Mouse (Mus musculus): ENCODE results near the gene Tbcb. TPM values are rescaled to one million over a fixed set of nuclear protein-coding genes. Genes with fewer than 3 reads are reported as not detected.
A peak's percentile ranks its signal among the peaks of the same experiment; 100 is the strongest.
"Not testable (repeated sequence)": the region's sequence is repeated elsewhere in the genome, so short reads cannot be mapped to it uniquely, and the experiment has no call there.

The Tbcb gene
- total and polyA plus RNA-seq, 3 experiments: 41.9 to 116 (median 74.9) TPM

DNA sequence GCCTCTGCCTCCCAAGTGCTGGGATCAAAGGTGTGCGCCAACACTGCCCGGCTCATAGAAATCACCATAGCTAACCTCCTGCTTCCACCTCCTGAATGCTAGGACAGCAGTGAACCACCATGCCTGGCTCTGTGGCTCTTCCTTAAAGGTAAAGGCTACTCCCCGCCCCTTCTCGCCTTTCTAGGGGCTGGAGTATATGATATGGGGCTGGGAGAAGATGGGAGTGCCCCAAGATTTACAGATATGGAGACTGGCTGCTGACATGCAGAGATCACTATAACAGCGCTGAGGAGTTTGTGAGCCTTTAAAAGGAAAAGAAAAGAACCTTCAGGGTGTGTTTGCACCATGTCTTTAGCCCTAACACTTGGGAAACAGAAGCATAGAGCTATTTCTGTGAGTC is 9.9 kb downstream of the Tbcb start:
- no peak for DNase-seq

DNA sequence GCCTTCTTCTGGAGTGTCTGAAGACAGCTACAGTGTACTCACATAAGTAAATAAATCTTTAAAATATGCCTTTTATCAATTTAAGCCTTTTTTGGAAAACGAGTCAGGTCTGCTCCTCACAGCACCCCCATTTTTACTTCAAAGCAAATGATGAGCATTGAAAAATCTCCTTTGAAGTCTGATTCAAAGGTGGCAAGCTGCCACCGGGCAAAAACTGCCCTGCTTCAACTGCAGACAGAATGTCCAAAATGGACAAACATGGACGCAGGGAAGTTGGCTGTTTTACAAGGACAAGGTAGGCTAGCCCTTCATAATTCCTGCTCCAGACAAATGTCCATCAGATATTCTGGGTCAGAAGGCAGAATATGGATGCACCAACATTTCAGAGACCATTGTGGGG is 10.6 kb downstream of the Tbcb start:
- DNase-seq: peak; percentile 52

DNA sequence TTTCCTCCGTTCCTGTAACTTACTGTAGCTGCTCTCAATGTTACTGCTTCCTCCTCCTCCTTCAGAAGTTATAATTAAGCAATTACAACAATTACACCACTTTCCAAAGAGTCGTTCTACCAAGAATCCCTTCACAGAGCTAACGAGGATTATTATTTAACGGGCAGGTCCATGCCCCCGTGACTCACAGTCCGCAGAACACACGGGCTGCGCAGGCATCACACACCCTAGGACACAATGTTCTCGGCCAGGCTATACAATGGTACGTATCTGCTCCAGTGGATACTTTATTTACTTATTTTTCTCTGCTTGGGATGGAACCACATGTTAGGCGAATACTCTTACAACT is 12.1 kb downstream of the Tbcb start:
- DNase-seq: no peak

DNA sequence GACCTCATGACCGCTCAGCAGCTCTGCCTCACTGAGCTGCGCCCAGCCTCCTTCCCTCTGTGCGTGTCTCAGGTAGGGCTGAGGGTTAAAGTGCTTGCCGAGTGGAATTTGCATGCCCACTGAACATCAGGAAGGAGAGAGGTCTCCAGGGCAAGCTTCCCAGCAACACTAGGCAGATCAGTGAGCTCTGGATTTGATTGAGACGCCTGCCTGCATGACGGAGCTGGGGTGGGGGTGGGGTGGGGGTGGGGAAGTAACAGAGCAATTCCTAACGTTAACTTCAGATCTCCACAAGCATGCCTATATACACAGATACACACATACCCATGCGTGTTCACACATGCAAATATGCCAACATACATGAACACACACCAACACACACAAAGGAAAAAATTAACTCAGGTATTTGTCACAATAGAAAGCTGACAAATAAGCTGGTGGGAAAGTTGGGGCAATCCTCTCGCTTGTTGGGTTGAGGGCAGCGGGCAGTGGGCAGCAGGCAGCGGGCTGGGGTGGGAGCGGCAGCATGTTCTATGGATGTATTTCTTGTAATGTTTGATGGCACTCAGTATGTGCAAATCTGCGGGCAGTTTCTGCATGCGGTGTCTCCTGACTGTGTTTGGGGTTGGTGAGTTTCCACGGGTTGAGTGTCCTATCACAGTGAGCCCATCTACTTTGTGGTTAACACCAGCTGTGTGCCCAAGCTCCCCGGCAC is 12.6 kb downstream of the Tbcb start:
- peak; percentile 65 for DNase-seq

DNA sequence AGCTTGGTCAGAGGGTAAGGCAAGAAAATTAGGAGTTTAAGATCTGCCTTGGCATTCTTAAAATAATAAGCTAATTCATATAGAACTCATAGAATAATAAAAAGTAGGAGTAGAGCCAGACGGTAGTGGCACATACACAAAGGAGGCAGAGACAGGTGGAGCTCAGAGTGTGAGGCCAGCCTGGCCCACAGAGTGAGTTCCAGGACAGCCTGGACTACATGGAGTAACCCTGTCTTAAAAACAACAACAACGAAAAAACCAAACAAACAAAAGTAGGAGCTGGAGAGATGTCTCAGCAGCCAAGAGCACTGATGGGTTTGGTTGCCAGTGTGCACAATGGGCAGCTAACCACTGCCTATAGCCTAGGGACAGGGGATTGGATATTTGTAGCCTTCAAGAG is 14.8 kb downstream of the Tbcb start:
- no peak for DNase-seq

DNA sequence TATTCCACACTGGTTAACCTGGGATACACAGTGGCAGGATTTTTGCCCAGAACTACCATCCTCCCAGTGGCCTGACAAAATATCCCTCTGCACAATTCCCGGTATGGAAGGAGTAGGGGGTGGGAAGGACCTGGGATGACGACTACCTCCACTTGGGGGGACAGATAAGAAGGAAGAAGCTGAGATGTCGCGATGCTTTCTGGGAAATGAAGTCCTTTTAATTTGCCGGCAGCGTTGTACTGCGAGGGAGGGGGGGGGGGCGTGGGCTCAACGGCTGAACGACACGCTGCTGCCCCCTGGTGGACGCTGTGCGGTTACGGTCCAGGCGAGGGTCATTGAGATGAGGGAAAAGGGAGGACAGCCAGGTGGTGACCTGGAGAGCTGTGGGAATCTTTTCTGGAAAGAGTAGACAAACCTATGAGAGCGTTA is 15.3 kb downstream of the Tbcb start:
- DNase-seq: peak; percentile 71

DNA sequence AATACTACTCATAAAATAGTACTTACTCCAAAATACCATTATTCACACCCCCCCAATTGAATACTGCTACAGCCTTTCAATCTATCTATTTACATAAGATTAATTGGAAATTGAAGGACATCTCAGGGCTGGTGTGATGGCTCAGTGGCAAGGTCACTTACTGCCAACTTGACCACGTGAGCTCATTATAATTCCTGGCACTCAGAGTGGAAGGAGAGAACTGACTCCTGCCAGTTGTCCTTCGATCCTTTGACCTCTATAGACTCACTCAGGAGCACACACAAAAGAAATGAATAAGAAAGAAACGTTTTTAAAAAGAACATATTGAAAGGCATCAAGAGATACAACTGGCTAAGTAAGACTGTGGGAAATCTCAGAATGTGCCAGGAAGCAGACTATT is 16.2 kb downstream of the Tbcb start:
- no peak for DNase-seq

DNA sequence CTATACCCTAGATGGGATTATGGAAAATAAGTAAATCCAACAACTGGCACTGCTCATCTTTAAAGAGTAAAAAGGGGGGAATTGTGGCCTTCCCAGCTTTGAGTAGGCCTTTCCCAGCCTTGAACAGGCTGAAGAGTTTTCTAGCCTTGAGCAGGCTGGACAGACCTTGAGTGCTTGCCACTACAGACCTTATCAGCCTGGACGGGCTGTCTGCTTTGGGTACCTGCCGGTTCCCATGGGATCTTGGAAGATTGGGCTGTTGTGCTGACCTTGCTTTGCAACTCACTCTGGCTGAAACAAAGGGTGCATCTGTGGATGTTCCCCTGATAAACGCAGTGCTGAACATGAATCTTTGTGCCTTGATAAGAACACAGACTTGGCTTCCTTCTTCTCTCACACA is 18.2 kb downstream of the Tbcb start:
- peak; percentile 69 for DNase-seq

DNA sequence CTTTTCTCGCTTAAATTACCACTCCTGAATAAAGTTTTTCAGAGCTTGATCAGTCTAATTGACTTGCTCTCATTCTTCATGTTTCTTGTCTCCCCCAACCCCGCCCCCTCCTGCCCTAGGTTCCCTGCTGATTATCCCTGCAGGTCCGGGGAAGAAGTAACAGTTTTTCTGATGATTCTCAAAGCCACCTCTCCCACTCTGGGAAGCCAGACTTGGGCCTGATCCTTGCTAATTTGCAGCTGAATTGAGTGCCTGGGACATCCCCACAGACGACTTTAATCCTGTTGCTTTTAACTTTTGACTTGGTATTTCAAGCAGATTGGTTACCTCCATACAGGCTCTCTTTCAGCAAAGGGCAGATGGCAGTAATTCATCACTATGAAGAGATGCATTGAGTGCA is 21.0 kb downstream of the Tbcb start:
- no peak for DNase-seq

DNA sequence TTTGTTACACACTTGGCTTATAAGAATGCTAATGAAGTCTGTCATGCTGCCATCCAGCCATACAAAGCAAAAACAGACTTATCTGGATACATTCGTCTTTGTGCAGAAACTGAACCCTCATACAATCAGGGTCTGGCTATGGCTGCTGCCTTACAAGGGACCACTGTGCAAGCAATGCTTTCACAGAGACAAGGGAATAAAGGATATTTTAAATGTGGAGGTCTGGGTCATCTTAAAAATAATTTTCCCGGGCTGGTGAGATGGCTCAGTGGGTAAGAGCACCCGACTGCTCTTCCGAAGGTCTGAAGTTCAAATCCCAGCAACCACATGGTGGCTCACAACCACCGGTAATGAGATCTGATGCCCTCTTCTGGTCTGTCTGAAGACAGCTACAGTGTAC is 25.7 kb downstream of the Tbcb start:
- not testable (repeated sequence) for DNase-seq

DNA sequence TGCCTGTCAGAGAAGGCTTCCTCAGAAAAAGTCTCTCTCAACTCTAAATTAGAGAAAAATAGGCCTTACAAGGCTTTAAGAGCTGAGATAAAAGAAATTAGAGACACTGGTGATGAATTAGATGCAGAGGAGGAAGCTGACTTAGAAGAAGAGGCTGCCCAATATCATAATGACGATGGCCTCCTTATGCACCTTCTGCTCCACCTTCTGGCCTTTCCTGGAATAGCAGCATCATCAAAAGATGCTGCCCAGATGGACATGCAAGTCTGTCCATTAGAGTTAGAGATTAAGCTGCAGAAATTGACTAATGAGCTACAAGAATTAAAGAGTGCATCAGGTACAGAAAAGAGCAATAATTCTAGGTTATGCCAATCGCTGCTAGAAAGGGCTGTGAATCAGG is 26.7 kb downstream of the Tbcb start:
- DNase-seq: peak; percentile 70

DNA sequence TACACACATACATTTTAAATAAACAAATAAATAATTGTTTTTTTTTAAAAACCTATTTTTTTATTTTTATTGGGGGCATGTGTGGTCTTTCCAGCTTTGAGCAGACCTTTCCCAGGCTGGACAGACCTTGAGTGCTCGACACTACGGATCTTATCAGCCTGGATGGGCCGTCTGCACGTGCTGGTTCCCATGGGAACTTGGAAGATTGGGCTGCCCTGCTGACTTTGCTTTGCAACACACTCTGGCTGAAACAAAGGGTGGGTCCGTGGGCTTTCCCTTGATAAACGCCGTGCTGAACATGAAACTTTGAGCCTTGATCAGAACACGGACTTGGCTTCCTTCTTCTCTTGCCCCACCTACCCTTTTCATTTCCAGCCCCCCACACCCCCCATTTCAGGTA is 27.7 kb downstream of the Tbcb start:
- DNase-seq: peak; percentile 46

DNA sequence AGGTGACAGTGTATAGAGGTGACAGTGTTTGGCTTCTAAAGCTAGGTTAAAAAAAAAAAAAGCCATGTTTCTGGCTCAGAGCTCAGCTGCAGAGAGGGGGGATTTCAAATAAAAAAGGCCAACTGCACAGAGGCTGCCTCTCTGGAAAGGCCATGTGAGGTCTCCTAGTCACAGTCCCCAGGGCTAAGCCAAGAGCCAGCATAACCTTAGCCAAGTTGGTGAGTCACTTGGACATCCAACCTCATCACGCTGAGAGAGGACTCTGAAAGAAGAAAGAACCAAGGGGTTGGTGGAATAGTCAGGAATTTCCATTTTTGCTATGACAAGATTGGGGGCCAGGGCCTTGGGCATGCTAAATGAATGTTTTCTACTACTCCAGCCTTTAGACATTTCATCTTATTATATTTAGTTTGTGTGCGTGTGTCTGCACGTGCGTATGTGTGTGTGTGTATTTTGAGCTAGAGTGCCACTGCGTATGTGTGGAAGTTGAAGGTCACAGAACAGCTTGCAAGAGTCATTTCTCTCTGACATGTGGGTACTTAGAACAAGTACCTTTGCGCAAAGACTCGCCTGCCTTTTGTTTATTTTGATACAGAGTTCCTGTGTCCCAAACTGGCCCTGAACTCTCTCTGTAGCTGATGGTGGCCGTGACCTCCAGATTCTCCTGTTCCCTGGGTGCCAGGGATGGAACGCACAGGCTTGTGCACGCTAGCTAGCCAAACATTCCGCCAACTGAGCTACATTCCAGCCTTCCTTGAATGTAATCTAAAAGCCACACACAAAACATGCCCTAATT is 29.0 kb downstream of the Tbcb start:
- DNase-seq: peak; percentile 86

DNA sequence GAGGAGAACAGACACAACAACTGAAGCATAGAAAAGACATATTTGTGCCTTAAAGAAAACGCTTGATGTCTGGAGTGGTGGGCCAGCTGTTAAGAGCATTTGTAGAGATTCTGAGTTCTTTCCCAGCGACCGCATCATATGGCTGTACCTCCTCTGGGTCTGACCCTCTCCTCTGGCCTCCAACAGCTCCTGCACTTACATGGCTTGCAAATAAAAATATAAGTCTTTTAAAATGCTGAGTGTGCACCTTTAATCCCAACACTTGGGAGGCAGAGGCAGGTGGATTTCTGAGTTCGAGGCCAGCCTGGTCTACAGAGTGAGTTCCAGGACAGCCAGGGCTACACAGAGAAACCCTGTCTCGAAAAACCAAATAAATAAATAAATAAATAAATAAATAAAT is 31.4 kb downstream of the Tbcb start:
- not testable (repeated sequence) for DNase-seq

DNA sequence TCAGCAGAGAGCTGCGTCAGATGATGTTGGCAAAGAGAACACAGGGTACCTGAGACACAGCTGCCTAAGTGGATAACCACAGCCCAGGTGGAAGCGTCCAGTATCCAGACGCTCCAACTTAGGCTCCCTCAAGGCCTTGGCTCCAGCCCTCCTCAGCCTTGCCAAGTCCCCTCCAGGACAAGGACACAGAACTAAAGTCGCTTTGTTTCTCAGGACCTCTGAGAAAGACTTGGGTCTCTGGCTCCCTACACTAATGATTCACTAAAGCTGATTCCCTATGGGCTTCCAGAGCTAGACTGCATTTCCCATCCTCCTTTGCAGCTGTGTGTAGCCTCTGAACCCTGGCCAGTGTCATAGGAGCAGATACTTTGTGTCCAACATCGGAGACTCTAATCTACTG is 31.9 kb downstream of the Tbcb start:
- peak; percentile 46 for DNase-seq

DNA sequence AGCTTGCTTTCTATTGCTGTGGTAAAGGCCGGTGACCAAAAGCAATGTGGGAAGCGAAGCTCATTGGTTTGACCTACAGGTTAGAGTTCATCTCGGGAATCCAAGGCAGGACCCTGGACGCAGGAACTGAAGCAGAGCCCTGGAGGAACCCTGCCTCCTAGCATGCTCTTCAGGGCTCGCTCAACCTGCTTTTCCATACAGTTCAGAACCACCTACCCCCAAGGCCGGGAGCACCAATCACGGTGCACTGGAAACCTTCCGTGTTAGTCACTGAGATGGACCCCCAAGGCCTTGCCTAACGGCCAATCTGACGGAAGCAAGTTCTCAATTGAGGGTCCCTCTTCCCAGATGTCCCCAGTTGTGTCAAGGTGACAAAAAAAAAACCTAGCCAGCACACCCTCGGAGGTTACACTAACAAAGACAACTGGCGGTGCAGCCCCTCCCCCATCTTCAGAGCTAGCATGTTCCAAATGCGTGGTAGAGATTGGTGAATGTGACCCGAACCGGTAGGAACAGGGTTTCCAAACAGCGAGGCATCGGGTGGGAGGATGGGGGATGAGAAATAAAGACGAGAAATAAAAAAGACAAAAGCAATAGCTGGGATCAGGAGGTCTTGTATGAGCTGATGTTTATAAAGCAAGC is 32.5 kb downstream of the Tbcb start:
- no peak for DNase-seq

DNA sequence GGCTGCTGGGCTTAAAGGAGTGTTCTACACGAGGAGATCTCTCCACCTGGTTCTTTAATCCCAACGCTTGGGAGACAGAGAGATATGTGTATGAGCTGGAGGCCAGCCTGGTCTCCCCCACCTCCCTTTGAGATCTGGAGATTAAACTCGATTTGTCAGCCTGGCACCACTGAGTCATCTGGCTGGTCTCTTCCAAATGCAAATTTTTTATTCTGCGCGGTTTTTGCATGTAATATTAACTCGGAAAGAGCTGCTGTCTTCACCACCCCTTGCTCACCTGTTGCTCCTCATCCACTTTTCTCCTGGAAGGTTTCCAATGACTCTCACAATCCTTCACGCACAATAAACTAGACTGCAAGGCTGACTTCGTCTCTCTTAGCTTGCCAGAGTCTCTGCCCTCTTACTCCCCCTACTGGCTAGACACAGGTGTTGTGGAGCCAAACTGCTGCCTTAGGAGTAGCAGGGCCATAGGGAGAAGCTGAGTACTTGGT is 33.5 kb downstream of the Tbcb start, which contains the start of gene Capns1:
Gene Capns1 (minus strand): TSS at position 331 of the 491 bp plus-strand sequence.
- peak; percentile 78 for DNase-seq

DNA sequence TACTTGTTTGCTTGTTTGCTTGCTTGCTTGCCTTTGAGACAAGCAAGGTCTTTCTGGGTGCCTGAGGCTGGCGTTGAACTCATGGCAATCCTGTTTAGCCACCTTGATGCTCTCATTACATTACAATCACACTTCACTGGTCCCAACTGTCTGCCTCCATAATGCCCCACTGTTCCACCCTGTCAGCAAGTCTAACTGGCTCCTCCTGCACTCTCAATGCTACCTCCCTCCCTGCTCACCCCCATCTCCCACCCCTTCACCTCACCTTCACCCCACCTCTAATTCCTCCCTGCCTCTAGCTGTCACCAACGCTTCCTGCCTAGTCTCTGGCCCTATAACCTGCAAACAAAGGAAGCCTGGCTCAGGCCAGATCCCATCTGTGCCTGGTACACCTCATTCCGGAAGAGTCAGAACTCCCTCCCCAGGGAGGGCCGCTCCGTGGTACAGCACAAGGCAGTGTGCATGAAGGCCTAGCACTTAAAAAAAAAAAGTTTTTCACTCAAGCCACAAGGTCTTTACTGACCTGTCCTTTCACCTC is 34.4 kb downstream of the Tbcb start:
- no peak for DNase-seq

DNA sequence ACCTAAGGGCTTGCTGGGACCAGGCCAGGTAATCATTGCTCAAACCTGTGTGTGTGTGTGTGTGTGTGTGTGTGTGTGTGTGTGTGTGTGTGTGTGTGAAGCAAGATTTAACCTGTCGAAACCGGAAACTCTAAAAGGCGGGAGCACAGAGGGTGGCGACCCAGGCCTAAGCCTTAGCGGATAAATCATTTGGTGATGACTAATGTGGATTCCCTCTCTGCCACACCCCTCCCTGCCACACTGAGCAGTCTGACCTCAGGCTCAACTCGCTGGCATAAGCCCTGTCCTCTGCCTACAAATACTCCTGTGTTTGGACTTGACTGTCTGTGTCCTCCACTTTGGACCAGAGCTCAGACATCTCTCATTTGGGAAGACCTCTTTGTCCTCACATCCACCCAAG is 35.9 kb downstream of the Tbcb start:
- DNase-seq: peak; percentile 81

DNA sequence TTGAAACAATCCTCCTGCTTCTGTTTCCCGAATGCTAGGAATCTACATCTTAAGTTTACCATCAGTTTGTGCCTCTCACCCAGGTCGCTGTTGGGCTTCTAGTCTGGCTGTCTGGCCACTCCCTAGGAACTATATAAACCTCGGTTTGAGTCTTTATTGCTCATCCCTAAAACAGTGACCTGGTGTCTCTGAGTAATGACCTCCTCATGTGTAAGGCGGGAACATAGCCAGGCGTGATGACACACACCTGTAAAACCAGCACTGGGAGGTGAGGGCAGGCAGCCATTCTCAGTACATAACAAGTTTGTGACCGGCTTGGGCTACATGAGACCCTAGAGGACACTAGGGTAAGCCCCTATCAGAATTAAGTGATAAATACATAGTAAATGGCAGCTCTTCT is 36.6 kb downstream of the Tbcb start:
- no peak for DNase-seq

DNA sequence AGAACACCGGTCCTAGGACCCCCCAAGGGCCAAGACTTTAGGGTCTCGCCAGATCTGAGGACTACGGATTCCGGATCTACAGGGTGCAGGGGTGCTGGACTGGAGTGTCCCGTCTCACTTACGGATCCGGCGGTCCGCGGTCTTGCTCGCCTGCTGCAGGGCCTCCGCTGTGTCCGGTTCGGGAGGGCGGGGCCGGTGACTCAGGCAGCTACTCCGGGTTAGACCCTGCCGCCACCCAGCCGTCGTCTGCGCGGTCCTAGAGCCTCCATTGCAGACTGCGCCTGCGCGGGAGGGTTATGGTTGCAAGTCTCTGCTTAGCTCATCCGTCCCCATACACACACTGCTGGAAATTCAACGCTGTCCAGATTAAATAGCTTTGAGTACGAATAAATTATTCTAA is 37.2 kb downstream of the Tbcb start:
- peak; percentile 98 for DNase-seq

DNA sequence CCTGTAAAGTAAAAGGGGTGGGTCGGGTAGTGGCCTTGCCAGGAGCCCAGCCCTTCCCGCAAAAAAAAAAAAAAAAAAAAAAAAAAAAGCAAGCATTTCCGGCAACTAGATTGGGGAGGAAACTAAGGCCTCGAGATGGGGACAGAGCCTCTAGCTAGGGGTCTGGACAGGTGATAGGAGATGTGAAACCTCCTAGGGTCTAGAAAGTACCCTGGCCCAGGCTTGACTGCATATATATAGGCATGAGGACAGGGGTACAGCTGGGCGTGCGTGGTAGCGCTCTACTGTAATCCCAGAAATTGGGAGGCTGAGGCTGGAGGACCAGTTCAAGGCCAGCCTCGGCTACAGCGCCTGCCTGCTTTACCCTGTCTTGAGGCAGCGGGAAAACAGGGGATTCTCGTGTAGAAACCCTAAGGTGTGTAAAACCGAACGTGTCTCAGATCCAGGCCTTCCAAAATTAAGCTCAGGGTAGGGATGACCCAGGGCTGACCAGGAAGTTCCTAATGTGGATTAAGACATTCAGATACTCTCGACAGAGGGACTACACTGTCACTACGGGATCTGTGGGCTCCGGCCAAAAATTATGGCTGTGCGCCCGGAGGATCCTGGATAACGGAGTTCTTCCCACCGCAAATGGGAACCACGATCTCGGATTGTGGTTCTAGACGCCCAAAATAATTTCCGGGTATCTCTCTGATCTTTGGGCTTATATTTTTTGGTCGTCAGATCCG is 37.8 kb downstream of the Tbcb start:
- peak; percentile 72 for DNase-seq

All from adrenal gland, adult 2 months (tissue).